Mouse (Mus musculus): ENCODE data around the gene Fam160a2.

Gene Fam160a2

DNA sequence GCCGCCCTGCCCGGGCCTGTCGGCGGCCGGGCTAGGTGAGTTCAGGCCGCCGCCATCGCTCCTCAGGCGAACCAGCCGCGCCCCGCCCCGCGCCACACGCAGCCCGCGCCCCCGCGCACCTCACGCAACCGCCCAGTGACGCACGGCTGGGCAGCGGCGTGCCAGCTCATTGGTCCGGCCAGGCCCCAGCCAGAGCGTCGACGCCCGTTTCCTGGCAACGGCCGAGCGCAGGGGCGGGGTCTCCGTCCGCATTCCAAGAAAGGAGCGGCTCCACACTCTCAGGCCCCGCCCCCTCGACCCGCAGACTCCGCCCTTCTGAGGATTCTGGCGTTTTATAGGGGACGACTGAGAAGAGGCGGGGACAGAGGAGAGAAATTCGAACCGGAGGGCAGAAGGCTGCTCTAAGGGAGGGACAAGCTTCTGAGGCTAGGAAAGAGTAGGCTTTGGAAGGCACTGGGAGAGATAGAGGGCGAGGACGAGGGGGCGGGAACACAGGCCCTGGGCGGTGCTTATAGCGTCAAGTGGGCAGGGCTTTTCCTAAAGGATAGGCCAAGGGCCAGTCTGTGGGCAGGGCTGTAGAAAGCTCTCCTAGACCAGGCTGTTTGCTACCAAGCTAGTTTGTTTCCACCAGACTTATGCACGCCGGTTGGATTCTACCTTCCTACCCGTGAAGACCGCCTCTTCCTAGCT, at the start of gene Fam160a2:
Gene Fam160a2, minus strand, starts transcription at position 120 of the 690 bp plus-strand sequence.
- DNase-seq (ENCODE audit: low spot score), result peak; percentile 98

GRCm38 (mm10) chr7:105445076-105445475, 45.2 kb upstream of the Fam160a2 start:
- DNase-seq (ENCODE audit: low spot score), result no peak

DNA sequence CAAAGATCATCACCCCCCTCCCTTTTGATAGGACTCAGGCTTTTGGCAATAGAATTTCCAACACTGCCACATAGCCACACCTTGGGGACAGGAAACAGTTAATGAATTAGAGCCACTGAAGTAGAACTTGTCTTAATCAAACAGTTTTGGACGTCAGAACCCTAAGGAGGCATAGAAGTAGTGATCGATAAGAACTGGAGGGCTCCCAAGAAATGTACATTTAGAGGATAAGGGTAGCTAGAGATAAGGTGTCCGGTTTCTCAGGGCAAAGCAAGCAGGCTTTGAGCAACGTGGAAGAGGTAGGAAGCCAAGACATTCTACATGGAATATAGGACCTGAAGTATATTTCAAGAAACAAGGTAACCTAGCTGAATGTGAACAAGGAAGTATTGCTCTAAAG, 41.6 kb upstream of the Fam160a2 start:
- DNase-seq (ENCODE audit: low spot score), result no peak

DNA sequence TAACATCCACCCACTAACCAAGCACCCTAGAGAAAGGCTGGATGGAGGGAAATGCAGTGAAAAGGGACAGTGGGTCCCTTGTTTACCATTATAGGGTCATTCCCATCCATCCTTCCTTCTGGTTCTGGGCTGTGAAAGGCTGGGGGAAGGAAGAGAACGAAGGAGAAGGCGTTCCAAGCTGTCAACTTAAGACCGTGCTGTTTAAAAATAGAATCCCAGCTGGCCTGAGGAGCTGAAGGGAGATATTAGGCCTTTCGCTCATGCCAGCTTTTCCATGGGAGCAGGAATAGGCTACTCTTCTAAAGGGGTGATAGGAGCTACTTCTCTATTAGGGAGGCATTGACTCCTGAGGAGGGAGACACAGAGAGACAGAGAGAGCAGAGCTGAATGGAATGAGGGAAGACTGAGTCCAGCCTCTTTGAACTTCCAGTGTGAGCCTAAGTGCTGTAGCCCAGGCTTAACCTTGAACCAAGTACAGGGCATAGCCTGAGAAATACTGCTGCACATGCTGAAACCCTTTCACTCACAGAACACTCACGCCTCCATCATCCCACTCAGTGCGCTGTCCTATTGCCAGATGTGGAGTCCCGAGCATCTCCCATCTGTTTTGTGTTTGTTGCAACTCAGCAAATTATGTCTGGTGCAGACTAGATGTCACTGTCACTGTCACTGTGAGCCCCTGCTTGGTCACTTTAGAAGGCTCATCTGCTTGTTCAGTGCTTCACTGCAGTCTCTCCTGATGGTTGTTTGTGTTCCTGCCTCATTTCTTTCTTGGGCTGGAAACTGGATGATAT, 38.3 kb upstream of the Fam160a2 start:
- DNase-seq (ENCODE audit: low spot score), result no peak

GRCm38 (mm10) chr7:105434798-105435197, 34.9 kb upstream of the Fam160a2 start:
- no peak for DNase-seq (ENCODE audit: low spot score)

DNA sequence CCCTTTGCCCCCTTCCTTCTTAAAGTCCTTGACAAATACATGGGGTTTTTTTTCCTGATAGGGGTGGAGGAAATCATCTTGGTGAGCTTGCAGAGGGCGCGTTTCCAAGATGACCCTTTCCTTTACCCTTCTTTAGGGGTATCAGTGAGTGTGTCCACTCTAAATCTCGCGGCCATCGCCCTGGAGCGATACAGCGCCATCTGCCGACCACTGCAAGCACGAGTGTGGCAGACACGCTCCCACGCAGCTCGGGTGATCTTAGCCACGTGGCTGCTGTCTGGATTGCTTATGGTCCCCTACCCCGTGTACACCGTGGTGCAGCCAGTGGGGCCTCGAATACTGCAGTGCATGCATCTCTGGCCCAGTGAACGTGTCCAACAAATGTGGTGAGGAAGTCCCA, 34.0 kb upstream of the Fam160a2 start:
- no peak for DNase-seq (ENCODE audit: low spot score)

GRCm38 (mm10) chr7:105432058-105432457, 32.2 kb upstream of the Fam160a2 start:
- DNase-seq (ENCODE audit: low spot score), result no peak

DNA sequence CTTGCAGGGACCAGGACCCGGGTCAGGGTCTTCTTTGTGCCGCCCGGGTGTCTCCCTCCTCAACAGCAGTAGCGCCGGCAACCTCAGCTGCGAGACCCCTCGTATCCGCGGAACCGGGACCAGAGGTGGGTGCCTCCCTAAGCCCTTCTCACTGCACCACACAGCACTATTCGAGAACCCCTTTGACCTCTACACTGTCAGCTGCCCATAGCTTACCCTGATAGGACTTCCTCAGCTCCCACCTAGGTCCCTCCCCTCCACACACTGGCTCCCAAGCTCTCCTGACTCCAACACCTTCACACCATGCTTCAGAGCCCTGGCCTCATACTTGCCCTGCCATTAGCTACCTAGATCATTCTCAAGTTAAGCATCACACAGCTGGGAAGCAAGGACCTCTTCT, 26.2 kb upstream of the Fam160a2 start:
- DNase-seq (ENCODE audit: low spot score), result no peak

DNA sequence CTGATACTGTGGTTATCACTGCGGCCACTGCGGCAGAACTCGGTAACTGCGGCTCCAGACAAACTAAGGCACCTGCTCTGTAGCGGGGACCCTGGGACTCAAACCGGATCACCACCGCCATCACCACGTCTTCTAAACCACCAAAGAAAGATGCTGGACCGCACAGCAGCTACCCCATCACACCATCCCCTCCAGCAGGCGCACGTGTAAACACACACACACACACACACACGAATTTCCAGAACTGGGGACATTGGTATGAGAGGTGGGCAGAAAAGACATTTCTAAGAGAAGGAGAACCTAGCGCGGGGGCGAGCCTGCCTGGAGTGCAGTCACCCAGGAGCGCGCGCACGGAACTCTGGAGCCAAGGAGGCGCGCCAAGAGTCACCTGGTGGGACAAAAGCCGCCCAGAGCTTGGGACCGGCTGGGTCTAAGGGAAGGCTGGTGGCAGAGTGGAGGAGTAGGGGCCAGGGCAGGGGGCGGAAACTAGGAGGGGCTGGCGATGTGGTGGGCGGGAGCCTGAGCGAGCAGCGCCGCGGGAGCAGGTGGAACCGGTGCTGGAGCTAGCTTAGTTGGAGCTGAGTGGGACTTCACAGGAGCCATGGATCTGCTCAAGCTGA, 25.7 kb upstream of the Fam160a2 start, which contains the start of gene Cckbr:
Gene Cckbr, plus strand, starts transcription at position 308 of the 620 bp plus-strand sequence.
- no peak for DNase-seq (ENCODE audit: low spot score)

- no peak for DNase-seq (ENCODE audit: low spot score)
Measured at GRCm38 (mm10) chr7:105424368-105424767, 24.5 kb upstream of the Fam160a2 start.

DNA sequence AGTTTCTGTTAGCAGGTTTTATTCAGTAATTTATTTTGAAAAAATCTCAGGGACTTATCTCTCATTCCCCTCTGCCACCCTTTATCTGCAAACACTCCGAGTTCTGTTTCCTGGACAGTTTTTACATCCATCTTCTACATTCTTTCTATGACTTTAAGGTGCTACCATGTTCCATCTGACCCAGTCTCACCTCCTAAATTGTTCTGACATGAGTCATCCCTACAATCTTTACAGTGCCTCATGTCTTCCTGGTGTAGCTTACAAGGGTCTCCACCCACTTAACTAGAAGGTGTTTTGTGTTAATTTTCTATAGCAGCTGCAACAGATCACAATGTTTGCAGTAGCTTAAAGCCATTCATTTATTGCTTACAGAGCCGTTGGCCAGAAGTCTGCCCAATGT, 21.0 kb upstream of the Fam160a2 start:
- no peak for DNase-seq (ENCODE audit: low spot score)

DNA sequence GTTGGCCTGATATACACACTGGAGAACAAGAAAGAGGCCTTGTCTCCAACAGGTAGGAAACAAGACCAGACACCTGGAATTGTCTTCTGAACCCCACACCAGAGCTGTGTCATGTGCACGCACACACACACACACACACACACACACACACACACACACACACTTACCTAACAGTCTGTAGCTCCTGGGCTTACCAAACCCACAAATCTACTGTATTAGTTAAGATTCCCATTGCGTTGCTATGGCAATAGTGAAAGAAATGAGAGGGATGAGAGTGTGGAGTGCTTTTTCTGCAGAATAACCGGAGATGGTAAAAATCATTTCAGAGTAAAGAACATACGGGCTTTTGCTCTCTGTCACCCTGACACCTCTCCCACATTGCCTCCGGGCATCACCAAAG, 18.3 kb upstream of the Fam160a2 start:
- no peak for DNase-seq (ENCODE audit: low spot score)

- no peak for DNase-seq (ENCODE audit: low spot score)
Measured at GRCm38 (mm10) chr7:105416529-105416928, 16.7 kb upstream of the Fam160a2 start.

GRCm38 (mm10) chr7:105414385-105414784, 14.5 kb upstream of the Fam160a2 start:
- no peak for DNase-seq (ENCODE audit: low spot score)

DNA sequence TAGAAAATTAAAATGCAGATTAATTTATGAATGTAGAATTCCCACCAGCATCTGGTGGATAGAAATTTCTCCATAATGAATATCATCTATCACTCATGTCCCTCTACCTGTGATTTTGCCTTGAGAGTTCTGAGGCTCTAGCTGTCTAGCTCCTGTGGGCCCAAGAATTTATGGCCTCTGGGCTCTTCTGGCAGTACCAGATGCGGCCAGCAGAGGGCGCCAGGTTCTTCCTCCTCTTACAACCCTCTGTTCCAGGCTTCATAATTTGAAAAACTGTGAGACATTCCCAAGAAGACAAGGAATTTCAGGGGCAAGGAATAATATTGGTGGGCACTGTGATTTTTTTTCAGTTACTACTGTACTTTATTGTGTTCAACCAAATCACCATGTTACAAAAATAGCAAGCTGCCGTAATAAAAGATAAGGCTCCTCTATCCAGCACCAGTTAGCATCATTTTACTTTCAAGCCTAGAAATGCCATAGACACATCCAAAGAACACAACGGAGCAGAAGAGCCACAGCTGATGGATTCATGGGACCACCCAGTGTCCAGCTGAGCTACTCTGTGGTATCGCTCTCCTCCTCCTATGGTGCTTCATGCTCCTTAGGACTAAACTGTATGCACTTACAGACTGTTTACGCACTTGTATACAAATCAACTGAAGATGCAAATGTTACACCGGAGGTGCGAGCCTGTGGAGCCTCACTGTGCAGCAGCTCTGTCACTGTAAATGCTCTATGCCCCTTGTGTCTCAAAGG, 12.2 kb upstream of the Fam160a2 start:
- peak; percentile 75 for DNase-seq (ENCODE audit: low spot score)

DNA sequence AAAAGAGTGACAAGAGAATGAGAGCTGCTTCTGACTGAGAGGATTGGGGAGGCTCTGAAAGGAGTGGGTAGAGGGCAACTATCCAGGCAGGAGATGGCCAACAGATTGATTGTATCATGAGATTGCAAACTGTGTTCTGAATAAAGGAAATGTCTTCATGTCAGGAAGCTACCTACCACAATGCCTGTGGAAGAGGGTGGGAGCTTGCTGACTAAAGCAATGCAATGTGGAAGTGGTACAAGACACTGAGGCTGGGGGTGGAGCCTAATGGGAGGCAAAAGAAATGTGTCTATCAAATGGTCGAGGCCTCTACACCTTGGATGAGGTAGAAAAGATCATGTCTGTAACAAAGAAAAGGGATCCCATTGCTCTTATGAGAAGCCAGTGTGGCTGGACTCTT, 6.5 kb upstream of the Fam160a2 start:
- no peak for DNase-seq (ENCODE audit: low spot score)

DNA sequence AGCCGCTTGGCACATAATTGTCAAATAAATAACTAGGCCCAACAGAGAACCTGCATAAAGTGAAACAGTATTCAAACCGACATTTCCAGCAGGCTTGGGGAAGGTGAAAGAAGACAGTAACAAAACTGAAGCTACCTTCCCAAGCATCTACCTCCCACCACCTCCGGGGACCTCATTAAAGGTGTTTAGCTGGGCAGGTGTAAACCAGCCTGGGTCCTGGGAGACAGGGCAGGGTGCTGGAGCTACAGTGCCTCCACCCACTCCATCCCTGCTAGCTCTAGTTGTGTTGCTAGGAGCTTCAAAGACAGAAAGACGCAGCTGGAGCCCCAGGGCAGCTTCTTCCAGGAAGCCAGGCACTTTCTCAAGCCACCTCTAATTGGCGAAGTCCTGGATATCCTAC, 4.4 kb upstream of the Fam160a2 start, which contains the start of gene Cnga4:
Gene Cnga4, plus strand, starts transcription at position 301 of the 400 bp plus-strand sequence.
- DNase-seq (ENCODE audit: low spot score), result no peak

DNA sequence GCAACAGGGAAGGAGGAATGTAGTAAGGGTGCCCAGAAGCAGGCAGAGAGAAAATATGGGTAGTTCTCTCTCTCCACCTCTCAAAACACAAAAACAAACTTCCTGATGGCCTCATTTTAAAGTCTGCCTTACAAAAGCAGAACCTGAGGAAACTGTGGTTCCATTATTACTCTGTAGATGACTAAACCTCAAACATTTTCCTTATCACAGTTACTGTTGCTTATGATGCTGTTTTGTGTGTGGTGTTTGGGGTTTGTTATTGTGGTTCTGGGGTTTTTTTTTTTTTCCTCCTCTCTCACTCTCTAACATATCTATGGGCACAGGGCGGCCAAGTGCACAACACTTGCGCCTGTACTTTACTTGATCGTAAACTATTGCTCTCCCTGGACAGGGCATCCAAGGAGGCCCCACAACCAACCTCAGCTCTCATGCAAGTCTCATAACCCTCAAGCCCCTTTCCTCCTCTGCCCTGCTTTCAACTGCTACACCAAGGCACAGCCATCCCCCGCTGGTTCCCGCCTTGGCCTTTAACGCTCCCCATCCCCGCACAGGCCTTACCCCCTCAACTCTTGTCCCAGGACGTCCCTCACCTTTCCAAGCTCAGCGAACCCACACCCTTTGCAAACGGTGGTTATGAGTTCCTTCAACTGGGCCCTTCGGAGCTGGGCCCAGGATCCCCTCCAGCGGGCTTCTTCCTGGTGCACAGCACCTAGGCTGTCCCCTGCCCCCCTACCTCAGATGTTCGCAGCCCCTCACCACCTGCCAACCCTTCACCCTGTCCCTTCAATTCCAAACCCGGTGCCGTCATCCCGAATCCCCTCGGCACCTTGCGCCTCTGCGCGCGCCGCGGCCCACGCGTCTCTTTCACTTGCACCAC, 558 bp downstream of the Fam160a2 start:
- DNase-seq (ENCODE audit: low spot score), result no peak

DNA sequence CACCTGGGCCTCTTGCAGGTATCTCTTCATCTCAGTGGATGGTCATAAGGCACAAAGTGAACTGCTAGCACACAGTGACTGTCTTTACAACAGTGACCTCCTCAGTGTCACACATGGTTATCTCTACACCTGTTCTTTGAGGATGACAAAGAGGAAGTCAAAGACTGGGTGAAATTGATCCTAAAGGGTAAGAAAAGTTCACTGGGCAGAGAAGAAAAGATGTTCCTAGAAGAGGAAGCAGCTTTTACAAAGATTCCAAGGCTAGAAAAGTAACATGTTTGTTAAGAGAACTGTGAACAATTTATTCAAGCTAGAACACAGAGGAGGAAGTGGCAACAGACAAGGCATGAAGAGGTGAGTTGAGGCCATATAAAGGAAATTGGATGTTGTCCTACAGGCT, 3.7 kb downstream of the Fam160a2 start:
- no peak for DNase-seq (ENCODE audit: low spot score)

DNA sequence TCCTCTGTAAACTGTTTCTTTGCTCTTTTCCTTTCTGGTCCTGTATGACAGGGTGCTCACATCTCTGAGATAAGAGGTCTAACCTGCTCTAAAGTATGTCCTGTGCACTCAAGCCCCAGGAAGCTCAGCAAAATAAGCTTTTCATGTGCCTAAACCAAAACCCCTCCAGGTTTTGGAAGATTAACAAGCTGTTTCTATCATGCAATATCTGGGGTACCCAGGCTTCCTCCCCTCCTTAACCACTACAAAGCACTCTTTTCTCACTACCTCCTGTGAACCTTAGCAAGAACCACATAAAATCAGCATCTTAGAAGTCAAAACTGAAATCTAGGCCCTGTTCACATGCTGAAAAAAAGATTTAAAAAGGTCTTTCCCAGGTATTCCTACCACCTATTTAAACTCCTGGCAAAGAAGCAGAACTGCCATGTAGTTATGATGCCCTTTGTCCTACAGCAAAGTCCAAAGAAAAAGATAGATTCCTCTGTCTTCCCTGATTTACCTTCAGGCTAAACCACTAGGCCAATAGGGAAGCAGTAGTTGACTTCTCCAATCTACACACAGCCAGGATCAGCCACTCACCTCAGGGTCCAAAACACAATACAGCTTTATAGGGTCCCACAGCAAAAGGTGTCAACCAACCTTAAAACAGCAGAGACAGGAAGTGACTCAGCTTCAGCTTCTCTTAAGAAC, 4.6 kb downstream of the Fam160a2 start:
- DNase-seq (ENCODE audit: low spot score), result no peak

GRCm38 (mm10) chr7:105394606-105395005, 5.2 kb downstream of the Fam160a2 start:
- DNase-seq (ENCODE audit: low spot score), result no peak
